8 mouse cellular contexts compared by ENCODE assay signal in the genomic region with DNA sequence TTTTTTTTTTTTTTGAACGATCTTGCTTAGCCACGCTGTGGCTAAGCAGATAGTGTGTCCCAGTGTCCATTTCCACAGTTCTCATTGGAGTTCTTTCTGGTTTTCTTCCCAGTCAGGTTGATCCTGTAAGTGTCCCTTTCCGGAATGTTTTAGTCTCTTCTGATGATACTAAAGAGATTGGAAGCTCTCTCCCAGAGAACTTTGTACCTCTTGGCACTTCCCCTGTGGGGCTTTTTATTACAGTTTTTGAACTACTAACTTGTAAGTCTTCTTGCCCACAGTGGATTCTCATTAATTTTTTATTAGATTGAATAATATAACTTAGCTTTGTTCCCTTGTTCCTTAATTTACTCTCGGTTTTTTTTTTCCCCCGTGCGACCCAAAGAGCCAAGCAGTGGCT. TPM values are rescaled to one million over a fixed set of nuclear protein-coding genes. Genes with fewer than 3 reads are reported as not detected.
A peak's percentile ranks its signal among the peaks of the same experiment; 100 is the strongest.
DNase-seq lines count a peak whose midpoint lies in the region; ATAC-seq and TF ChIP-seq lines count a peak whose summit lies in the region.

No protein-coding gene starts in this region.

- H3K4me2 ChIP-seq in liver, embryonic 13.5 days, result peak overlapping the region; percentile 95

- no peak for DNase-seq in testis, postnatal 14 days (ENCODE audit: low spot score)
- DNase-seq in liver, embryonic 13.5 days, result no peak
- no peak for DNase-seq in gastrocnemius, postnatal 10 days
- no peak for DNase-seq in thymus, adult 2 months
- DNase-seq in left cerebral cortex, adult 11 months (ENCODE audit: low spot score), result no peak

- 20% methylated on average over 6 of the region's 6 CpGs for WGBS in liver, embryonic 13.5 days (ENCODE audit: insufficient replicate concordance)
- 41% methylated on average over 6 of the region's 6 CpGs for WGBS in thymus, adult 2 months

- no peak overlapping the region for H3K27ac ChIP-seq in testis, adult 2 months (ENCODE audit: control insufficient read depth, insufficient read depth, low read depth, low read length)
- peak overlapping the region; percentile 78 for H3K27ac ChIP-seq in liver, embryonic 13.5 days
- no peak overlapping the region for H3K27ac ChIP-seq in thymus, adult 2 months (ENCODE audit: control insufficient read depth, insufficient read depth, low read length)

- H3K27me3 ChIP-seq in erythroblast, embryonic 14.5 days (ENCODE audit: control insufficient read depth), result no peaks in the 10 kb centered on the region
- no peaks in the 10 kb centered on the region for H3K27me3 ChIP-seq in testis, adult 2 months (ENCODE audit: control insufficient read depth, insufficient read depth, low read length)
- H3K27me3 ChIP-seq in liver, embryonic 13.5 days, result no peaks in the 10 kb centered on the region
- H3K27me3 ChIP-seq in thymus, adult 2 months (ENCODE audit: control insufficient read depth, insufficient read depth, low read length), result no peaks in the 10 kb centered on the region

- no peak for ATAC-seq in erythroblast, adult 5-6 weeks (replicated peaks; ENCODE audit: low FRiP score, poor library complexity, severe bottlenecking)
- no peak for ATAC-seq in liver, embryonic 13.5 days (ENCODE audit: low read depth)

- H3K9ac ChIP-seq in liver, embryonic 13.5 days, result peak overlapping the region; percentile 89

- H3K36me3 ChIP-seq in erythroblast, embryonic 14.5 days (ENCODE audit: control insufficient read depth), result peaks cover 16% of the 10 kb centered on the region
- H3K36me3 ChIP-seq in testis, adult 2 months (ENCODE audit: control insufficient read depth, insufficient read depth, low read length), result no peaks in the 10 kb centered on the region
- H3K36me3 ChIP-seq in liver, embryonic 13.5 days, result peaks cover 6% of the 10 kb centered on the region; the same call in 1 of the 2 replicates
- H3K36me3 ChIP-seq in thymus, adult 2 months (ENCODE audit: control insufficient read depth, insufficient read depth, low read length), result no peaks in the 10 kb centered on the region

- TF ChIP-seq POLR2A in testis, adult 2 months (IDR thresholded peaks at IDR 0.05; ENCODE audit: control insufficient read depth, low read depth, low read length), result no peak
- TF ChIP-seq POLR2A in thymus, adult 2 months (IDR thresholded peaks at IDR 0.05; ENCODE audit: control insufficient read depth, extremely low read depth, insufficient read depth, low read length, poor library complexity), result no peak

- H3K4me1 ChIP-seq in erythroblast, embryonic 14.5 days (ENCODE audit: control insufficient read depth), result peaks cover 49% of the 10 kb centered on the region
- H3K4me1 ChIP-seq in testis, adult 2 months (ENCODE audit: control insufficient read depth, insufficient read depth, low read length), result peaks cover 2% of the 10 kb centered on the region; the same call in 1 of the 2 replicates
- H3K4me1 ChIP-seq in liver, embryonic 13.5 days (replicated peaks), result peaks cover 62% of the 10 kb centered on the region
- H3K4me1 ChIP-seq in thymus, adult 2 months (replicated peaks; ENCODE audit: control insufficient read depth, insufficient read depth, low read length), result peaks cover 3% of the 10 kb centered on the region; the same call in 1 of the 2 replicates

- peak overlapping the region; percentile 88 for H3K4me3 ChIP-seq in erythroblast, embryonic 14.5 days (replicated peaks)
- peak overlapping the region; percentile 91; the same call in 1 of the 2 replicates for H3K4me3 ChIP-seq in testis, adult 2 months (ENCODE audit: control insufficient read depth, low read depth, low read length)
- peak overlapping the region; percentile 89 for H3K4me3 ChIP-seq in liver, embryonic 13.5 days (replicated peaks)
- H3K4me3 ChIP-seq in thymus, adult 2 months (ENCODE audit: control insufficient read depth, insufficient read depth, low read length), result no peak overlapping the region

- H3K9me3 ChIP-seq in erythroblast, embryonic 14.5 days (ENCODE audit: control insufficient read depth, low read length), result no peaks in the 10 kb centered on the region
- no peaks in the 10 kb centered on the region for H3K9me3 ChIP-seq in liver, embryonic 13.5 days (replicated peaks)

- TF ChIP-seq CTCF in testis, adult 2 months (IDR thresholded peaks at IDR 0.05; ENCODE audit: control insufficient read depth, insufficient read depth, insufficient replicate concordance, low read depth, low read length), result no peak
- TF ChIP-seq CTCF in thymus, adult 2 months (IDR thresholded peaks at IDR 0.05; ENCODE audit: borderline replicate concordance, control insufficient read depth, extremely low read depth, insufficient read depth, low read length, poor library complexity), result no peak

RNA-seq across cellular contexts. Expression of a gene that starts 1.0 kb away (rescaled TPM):
- 0.09 and 0.15 TPM in 2 replicates for polyA plus RNA-seq in erythroblast, embryonic 14.5 days (2012)
- total RNA-seq in erythroblast, adult 5-6 weeks (2015; ENCODE audit: low replicate concordance), result 2.7 and 5.2 TPM in 2 replicates
- 3.7 and 5.4 TPM in 2 replicates for total RNA-seq in erythroblast, adult 5-6 weeks (2017; ENCODE audit: low replicate concordance)
- polyA plus RNA-seq in testis, adult 2 months (2012; rRNA removed), result 14.4 and 18.1 TPM in 2 replicates
- polyA plus RNA-seq in liver, embryonic 13.5 days (2015; fragmentation: Nextera tagmentation; extraction: Ambion mirVana), result 39.0 and 48.8 TPM in 2 replicates
- total RNA-seq in gastrocnemius, postnatal 10 days (2021), result 10 to 100 TPM; 12.4 to 16.6 TPM
- polyA plus RNA-seq in thymus, adult 2 months (2012; rRNA removed), result 10.5 TPM in 2 replicates

RNA-seq across cellular contexts. Expression of a gene that starts 1.2 kb away (rescaled TPM):
- 1.4 TPM in 2 replicates for polyA plus RNA-seq in erythroblast, embryonic 14.5 days (2012)
- total RNA-seq in erythroblast, adult 5-6 weeks (2015; ENCODE audit: low replicate concordance), result 15.0 and 25.9 TPM in 2 replicates
- 29.0 and 31.6 TPM in 2 replicates for total RNA-seq in erythroblast, adult 5-6 weeks (2017; ENCODE audit: low replicate concordance)
- polyA plus RNA-seq in testis, adult 2 months (2012; rRNA removed), result 6.1 and 6.5 TPM in 2 replicates
- 15.5 and 15.7 TPM in 2 replicates for polyA plus RNA-seq in liver, embryonic 13.5 days (2015; fragmentation: Nextera tagmentation; extraction: Ambion mirVana)
- 10 to 100 TPM; 18.0 to 22.0 TPM for total RNA-seq in gastrocnemius, postnatal 10 days (2021)
- polyA plus RNA-seq in thymus, adult 2 months (2012; rRNA removed), result 59.3 and 59.5 TPM in 2 replicates

RNA-seq across cellular contexts. Expression of a gene that starts 46.9 kb away (rescaled TPM):
- 1.4 and 2.1 TPM in 2 replicates for polyA plus RNA-seq in erythroblast, embryonic 14.5 days (2012)
- total RNA-seq in erythroblast, adult 5-6 weeks (2015; ENCODE audit: low replicate concordance), result 33.4 and 49.1 TPM in 2 replicates
- 30.9 and 33.0 TPM in 2 replicates for total RNA-seq in erythroblast, adult 5-6 weeks (2017; ENCODE audit: low replicate concordance)
- polyA plus RNA-seq in testis, adult 2 months (2012; rRNA removed), result 16.0 and 19.2 TPM in 2 replicates
- 77.7 and 97.1 TPM in 2 replicates for polyA plus RNA-seq in liver, embryonic 13.5 days (2015; fragmentation: Nextera tagmentation; extraction: Ambion mirVana)
- 10 to 100 TPM; 53.5 to 59.4 TPM for total RNA-seq in gastrocnemius, postnatal 10 days (2021)
- polyA plus RNA-seq in thymus, adult 2 months (2012; rRNA removed), result 51.0 and 54.3 TPM in 2 replicates

RNA-seq across cellular contexts. Expression of a gene that starts 47.0 kb away (rescaled TPM):
- polyA plus RNA-seq in erythroblast, embryonic 14.5 days (2012), result 0.17 TPM in 2 replicates
- 1.3 and 2.7 TPM in 2 replicates for total RNA-seq in erythroblast, adult 5-6 weeks (2015; ENCODE audit: low replicate concordance)
- total RNA-seq in erythroblast, adult 5-6 weeks (2017; ENCODE audit: low replicate concordance), result 7.0 and 12.5 TPM in 2 replicates
- 9.2 and 9.6 TPM in 2 replicates for polyA plus RNA-seq in testis, adult 2 months (2012; rRNA removed)
- 13.1 and 15.2 TPM in 2 replicates for polyA plus RNA-seq in liver, embryonic 13.5 days (2015; fragmentation: Nextera tagmentation; extraction: Ambion mirVana)
- 10 to 100 TPM; 13.5 to 13.6 TPM for total RNA-seq in gastrocnemius, postnatal 10 days (2021)
- polyA plus RNA-seq in thymus, adult 2 months (2012; rRNA removed), result 21.1 and 23.9 TPM in 2 replicates
